In genomic region chr5:66889337-66889736, GRCm38 (mm10) we compare ENCODE assay signal across 9 mouse cellular contexts.
A peak's percentile ranks its signal among the peaks of the same experiment; 100 is the strongest.
DNase-seq lines count a peak whose midpoint lies in the region; ATAC-seq and TF ChIP-seq lines count a peak whose summit lies in the region.
"Had no signal": no experiment of that assay in that cellular context is flagged by ENCODE, and none has a peak within 500 bp of the region (broad histone marks: within the 10 kb centered on the region; RNA-seq: fewer than 3 reads in every experiment).

No protein-coding gene starts in this region.

- H3K27ac ChIP-seq in layer of hippocampus, adult 2 months, result peak overlapping the region; percentile 6; the same call in 1 of the 2 replicates
- H3K27ac ChIP-seq in intestine, embryonic 16.5 days (ENCODE audit: low read length), result no peak overlapping the region

- peak; percentile 64 for DNase-seq in layer of hippocampus, adult 11-12 months (ENCODE audit: low spot score)
- no peak for DNase-seq in layer of hippocampus, adult 9-10 months (ENCODE audit: low spot score)
- DNase-seq in cerebellum, adult 9-10 months, result peak; percentile 34
- DNase-seq in layer of hippocampus, adult 2 months (ENCODE audit: low spot score in 2 of 2), result peak; percentile 57 to 58
- DNase-seq in right cerebral cortex, adult 2 months (ENCODE audit: low spot score in 2 of 2), result peak; percentile 44 to 66
- no peak for DNase-seq in spleen, adult 12 weeks (ENCODE audit: low spot score)
- DNase-seq in thymus, postnatal 36 days, result no peak
- DNase-seq: liver had no signal

- H3K9ac ChIP-seq in intestine, embryonic 16.5 days (ENCODE audit: low read depth, low read length), result no peak overlapping the region

- ATAC-seq in intestine, embryonic 16.5 days, result no peak

- no peaks in the 10 kb centered on the region for H3K36me3 ChIP-seq in intestine, embryonic 16.5 days (ENCODE audit: control insufficient read depth, insufficient read depth, low read length)

- no peaks in the 10 kb centered on the region for H3K4me1 ChIP-seq in intestine, embryonic 16.5 days (ENCODE audit: control insufficient read depth, insufficient read depth, low read length)

- no peak overlapping the region for H3K4me2 ChIP-seq in intestine, embryonic 16.5 days (ENCODE audit: low read depth, low read length)

- no peaks in the 10 kb centered on the region for H3K27me3 ChIP-seq in intestine, embryonic 16.5 days (replicated peaks; ENCODE audit: control insufficient read depth, insufficient read depth, low read length)

- no peaks in the 10 kb centered on the region for H3K9me3 ChIP-seq in intestine, embryonic 16.5 days (ENCODE audit: control insufficient read depth, low read length)

- TF ChIP-seq CTCF in layer of hippocampus, adult 2 months (conservative IDR thresholded peaks at IDR 0.05), result no peak

- peak overlapping the region; percentile 23 for H3K4me3 ChIP-seq in layer of hippocampus, adult 2 months
- no peak overlapping the region for H3K4me3 ChIP-seq in intestine, embryonic 16.5 days (ENCODE audit: low read length)

- 80% methylated on average over 11 of the region's 11 CpGs for WGBS in intestine, embryonic 16.5 days

Comparison
In these comparisons a context has a peak if more than half of its experiments do, and no peak if none do; other contexts are left out.
1. DNase-seq: peak in layer of hippocampus, adult 11-12 months (single experiment), cerebellum, adult 9-10 months (single experiment), layer of hippocampus, adult 2 months (2 of 2) and right cerebral cortex, adult 2 months (2 of 2); none in layer of hippocampus, adult 9-10 months (single experiment), spleen, adult 12 weeks (single experiment) and thymus, postnatal 36 days (0 of 2).